Mouse (Mus musculus): ENCODE data around the gene Mobp.
A peak's percentile ranks its signal among the peaks of the same experiment; 100 is the strongest.

Gene Mobp

DNA sequence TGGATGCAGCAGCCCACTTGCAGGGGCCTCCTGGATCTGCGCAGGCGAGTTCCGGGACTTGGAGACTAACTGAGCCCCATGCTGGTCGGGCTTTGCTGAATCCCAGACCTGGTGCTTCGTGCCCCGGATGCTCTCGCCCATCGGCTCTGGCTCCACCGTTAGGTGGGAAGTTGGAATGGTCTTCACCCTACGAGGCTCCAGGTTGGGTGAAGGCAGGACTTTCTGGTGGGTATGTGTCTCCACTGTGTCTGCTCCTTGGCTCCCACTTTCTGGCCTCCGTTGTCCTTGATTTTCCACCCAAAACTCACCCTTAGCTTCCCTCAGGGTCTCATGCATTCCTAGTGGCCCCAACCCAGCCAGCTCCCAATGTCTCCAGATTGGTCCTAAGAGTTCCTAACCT lies 14.1 kb upstream of the Mobp start:
- DNase-seq = no peak

DNA sequence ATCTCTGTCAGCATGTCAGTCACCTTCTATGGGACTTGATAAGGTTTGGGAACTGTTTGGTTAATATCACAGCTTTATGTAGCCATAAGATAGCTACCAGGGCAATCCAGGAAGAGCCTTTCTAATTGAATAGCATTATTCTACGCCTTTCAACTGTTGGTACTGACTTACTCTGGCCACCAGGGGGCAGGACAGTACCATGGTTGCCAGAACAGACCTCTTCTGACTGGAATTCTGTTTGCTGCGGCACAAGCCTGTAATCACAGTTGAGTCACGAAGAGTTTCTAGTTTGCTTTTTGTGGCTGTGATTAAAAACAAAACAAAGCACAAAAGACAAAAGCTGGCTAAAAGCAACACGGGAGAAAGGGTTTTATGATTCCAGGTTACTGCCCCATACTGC lies 8.9 kb upstream of the Mobp start:
- DNase-seq = peak in 1 of 2 experiments; percentile 71

DNA sequence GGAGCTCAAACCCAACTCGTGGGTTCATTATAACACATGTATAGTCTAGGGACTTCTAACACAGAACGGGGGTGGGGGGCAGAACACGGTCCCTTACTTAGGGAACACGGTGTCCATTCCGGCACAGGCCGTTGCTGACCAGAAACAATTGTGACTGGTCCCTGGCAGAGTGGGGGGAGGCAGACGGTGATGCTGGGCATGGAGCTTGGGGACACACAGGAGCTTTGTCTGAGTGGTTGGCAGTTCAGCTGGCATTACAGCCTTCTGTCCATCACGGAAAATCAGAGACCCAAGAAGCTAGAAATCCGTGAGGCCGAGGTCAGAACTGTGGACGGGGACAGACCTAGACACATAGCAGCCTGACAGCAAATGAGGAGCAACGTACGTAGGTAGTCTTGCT lies 5.0 kb upstream of the Mobp start:
- DNase-seq = no peak

DNA sequence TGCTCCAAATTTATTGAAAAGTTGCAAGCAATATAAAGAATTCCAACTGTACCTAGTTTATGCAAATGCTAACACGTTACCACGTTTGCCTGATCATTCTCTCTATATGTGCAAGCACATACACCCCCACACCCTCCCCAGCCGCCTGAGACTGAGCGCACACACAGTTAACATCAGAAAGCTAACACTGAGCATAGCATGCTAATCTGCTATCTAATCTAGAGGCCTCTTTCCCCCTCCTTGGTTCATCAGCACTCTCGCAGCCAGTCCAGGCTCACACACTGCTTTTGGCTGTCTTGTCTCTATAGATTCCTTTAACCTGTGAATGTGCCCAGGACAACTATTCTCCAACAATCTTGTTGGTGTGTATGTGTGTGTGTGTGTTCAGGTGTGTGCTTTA lies 1.6 kb downstream of the Mobp start:
- DNase-seq = no peak

DNA sequence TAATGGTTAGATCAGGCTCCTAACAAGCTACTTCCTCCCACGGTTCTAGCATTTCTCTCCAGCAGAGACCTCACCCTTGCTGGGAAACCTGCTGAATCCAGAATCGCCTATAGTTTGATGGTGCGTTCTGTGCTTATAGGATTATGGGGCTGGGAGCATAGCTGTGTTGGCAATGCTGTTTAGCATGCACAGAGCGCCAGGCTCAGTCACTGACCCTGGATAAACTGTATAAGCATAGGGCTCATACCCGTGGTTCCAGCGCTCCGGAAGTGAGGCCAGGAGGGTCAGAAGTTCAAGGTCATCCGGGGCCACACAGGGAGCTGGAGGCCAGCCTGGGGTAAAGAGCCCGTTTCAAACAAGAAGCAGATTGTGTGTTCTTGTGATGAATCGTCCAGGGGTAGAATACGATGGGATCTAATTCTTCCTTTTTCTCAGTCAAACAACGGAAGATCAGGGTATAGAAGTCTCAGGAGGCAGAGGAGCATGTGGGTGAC lies 2.4 kb downstream of the Mobp start:
- DNase-seq = no peak

DNA sequence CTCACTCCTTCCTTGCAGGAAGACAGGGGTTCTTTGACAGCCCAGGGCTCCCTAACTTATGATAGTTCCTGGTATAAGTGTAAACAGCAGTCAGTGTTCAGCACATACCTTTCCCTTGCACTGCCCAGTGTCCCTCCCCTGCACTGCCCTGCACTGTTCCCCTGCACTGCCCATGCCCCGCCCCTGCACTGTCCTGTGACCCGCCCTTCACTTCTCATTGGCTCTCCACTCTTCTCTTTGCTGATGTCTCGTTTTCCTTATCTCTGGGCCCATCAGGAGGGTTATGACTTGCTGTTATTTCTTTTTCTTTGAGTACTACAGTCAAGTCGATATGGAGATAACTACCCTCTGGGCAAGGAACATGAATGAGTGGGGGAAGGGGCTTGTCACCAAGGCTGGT lies 8.5 kb downstream of the Mobp start:
- no peak for DNase-seq

DNA sequence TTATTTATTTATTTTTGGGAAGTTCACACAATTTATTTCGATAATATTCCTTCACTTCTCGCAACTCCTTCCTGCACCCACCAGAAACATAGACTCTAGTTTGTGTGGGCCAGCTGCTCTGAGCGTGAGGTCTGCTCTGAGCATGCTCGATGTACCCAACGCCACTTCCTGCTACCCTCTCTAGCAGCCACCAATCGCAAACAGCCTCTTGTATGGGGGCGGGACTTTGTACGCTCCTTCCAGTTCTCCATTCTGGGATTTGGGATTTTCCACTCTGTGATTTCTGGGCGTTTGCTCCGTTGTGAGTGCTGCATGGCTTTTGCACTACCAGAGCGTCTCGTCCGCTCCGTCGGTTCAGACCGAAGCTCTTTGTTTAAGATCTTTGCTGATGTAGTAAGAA lies 14.4 kb downstream of the Mobp start:
- DNase-seq = no peak

DNA sequence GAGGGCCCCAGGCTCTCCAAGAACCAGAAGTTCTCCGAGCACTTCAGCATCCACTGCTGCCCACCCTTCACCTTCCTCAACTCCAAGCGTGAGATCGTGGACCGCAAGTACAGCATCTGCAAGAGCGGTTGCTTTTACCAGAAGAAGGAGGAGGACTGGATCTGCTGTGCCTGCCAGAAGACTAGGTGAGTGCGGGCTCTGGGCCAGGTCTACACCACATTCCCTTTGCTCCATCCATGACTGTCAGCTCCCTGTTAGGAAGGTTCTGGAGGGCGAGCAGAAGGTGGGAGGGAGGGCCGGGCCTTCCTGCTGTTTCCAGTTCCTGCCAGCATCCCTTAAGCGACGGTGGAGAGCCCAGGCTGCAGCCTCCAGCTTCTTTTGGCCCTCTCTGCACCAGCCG lies 18.3 kb downstream of the Mobp start:
- DNase-seq = no peak

DNA sequence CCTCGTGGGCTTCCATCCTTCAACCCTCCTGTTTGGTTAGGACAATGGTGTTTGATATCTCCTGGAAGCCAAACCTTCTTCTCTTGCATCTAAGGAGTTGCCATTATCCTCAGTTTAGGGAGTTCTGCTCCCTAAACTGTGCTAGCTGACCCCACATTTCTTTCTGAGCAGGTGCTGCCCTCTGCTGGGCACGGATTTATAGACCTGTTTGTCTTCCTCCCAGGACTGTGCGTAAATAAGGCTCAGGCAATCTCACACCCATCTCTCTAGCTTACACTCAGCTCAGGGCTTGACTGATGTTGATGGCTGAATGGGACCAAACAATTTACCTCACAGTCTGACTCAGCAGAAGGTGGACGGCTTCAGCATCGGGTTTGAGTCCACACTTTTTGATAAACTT lies 21.8 kb downstream of the Mobp start:
- DNase-seq = peak; percentile 16 to 54

DNA sequence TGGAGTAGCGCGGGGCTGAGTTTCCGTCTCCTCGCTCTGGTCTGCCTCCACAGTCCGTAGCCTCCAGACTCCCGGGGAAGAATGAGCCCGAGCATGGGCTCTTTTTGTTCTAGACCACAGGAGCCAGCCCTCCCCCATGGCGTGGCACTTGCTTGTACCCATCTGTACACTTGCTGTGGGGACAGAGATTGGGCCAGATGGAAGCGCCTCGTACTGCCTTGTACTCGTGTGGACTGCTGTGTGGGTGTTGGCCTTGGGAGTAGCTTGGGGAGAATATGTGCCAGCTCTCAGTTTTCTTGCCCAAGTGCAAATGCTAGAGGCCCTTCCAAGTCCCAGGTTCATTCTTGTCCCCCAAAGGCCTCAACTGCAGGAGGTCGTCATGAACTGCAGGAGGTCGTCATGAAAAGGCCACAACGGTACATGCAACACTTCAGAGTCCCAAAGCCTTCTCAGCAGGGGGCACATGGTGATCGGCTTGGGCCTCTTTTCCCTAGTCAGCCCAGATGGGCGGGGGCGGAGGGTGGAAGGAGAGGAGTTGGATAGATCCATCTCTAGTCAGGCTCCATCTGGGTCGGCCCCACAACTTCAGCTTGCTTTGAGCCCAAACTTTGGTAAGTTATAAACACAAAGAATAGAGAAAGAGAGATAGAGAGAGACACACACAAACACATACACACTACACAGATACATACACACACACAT lies 25.1 kb downstream of the Mobp start:
- DNase-seq = no peak

DNA sequence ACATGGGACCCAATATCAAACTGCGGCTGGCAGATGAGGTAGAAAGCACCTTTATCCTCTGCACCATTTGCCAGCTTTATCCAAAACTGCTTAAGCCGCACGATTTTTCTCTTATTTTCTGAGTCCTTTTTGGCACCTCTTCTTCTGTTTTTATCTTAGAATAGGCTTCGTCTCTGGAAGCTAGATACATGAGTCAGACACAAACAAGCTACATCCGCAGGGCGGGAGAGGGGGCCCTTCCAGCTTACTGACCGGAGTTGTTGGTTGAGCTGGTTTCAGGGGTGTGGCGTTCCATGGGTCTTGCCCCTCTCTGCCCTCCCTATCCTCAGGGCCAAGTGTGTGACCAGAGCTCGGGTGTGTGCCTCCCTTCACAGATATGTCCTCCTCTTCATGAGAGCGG lies 29.3 kb downstream of the Mobp start:
- no peak for DNase-seq

DNA sequence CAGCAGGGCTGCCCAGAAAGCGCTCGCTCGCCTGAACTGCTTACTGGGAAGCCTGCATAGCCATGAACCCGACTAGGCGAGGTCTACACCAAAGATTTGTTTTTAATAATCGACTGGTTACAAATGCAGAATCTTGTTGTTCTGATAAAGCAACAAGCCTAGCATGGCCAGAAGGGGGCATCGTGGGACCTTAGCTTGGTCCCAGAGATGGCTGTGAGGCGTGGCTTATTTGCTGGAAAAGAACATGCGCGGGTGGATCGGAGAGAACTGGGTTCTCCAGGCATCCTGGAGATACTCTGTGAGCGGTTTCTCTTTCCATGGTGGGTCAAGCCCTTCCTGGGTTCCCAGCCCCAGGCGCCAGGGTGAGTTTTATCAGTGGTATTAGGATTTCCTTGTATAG lies 35.0 kb downstream of the Mobp start:
- no peak for DNase-seq

DNA sequence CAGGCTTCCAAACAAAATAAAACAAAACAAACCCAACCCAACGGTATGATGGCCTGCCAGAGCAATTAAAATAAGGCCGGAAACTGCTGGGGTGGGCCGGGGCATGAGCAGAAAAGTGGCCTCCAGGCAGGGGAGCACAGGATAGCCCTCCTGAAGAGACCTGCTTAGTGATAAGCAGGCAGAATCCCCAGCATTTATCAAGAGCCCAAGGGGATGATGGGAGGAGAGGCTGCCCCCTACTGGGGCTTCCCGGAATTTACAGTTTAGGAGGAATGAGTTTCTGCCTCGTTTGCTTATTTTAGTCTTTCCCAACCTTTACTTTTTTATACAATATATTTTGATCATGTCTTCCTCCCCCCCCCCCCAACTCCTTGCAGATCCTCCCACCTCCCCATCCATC lies 37.3 kb downstream of the Mobp start:
- DNase-seq = no peak

DNA sequence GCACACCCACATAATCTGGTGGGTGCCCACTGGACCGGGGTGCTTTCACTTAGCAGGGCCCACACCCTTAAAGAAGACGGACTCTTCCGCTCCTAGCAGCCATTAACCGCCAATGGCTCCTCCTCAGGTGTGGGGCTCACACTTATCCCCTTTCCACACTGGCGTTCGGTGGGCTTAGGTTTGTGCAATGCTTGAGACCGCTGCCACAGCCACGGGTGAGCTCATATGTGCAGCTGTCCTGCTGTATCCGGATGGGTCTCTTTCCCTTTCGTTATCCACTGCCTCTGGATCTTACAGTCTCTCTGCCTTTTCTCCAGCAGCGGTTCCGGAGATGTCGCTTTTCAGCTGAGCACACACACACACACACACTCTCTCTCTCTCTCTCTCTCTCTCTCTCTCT lies 41.4 kb downstream of the Mobp start:
- no peak for DNase-seq

DNA sequence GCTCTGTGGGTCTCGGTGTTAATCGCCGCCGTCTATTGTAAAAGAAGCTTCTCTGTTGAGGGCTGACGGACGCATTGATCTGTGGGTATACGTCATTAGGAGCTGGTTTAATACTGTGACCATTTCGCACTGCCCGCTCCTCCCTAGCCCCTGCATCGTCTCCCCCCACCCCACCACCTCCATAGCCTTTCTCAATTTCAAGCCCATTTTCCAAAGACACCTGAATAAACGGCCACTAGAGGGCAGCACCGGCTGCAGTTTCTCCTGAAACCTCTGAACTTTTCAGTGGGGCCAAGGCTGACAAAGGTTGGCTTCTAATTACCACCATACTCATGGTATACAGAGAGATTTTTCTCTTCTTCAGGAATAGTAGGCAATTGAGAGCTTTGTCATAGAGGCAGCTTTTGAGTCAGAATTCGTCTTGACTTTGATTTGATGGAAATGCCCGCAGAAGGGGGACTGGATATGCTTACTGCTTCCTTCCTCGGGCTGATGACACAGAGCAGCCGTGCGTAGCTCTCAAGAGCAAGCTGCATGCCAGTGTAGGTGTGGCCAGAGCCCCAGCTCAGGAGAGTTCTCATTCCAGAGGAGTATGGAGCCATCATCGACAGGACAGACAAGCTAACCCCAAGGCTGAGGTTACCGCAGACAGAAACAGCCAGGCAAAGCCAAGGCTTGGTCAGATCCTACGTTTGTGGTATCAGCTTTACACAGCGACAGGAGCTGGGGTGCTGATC lies 42.0 kb downstream of the Mobp start:
- DNase-seq = peak in 1 of 2 experiments; percentile 70

DNA sequence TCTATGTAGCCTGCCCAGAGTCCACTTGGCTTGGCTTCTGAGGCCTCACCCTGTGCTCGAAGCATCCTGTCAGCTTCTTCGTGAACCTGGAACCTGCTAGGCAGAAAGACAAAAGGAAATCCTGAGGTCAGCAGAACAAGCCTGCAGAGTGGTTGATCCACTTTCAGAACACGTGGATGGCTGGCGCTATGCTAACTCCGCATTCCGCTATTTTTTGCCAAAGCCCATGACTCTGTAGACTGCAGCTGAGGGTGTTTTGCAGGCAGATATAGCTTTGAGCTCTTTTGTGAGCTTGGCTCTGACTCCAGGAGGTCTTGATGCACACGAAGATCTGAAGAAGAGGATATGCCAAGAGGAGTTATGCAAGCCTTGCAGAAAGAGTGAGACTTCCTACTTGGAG lies 43.2 kb downstream of the Mobp start:
- no peak for DNase-seq

DNA sequence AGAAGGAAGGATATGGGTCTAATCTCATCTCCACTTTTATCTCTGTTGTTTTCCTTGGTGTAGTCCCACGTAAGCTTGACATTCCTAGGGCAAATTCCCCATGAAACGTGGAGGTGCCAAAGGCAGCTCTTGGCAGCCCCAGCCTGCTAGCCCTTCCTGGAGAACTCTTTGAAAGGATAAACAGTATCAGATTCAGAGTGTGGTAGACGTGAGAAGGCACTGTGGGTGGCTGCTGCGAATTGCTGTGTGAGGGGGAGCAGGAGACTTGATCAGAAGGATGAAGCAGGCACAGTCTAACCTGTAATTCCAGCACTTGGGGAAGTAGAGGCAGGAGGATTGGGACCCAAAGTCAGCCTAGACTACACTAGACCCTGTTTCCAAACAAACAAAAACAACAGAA lies 51.4 kb downstream of the Mobp start:
- DNase-seq = no peak

DNA sequence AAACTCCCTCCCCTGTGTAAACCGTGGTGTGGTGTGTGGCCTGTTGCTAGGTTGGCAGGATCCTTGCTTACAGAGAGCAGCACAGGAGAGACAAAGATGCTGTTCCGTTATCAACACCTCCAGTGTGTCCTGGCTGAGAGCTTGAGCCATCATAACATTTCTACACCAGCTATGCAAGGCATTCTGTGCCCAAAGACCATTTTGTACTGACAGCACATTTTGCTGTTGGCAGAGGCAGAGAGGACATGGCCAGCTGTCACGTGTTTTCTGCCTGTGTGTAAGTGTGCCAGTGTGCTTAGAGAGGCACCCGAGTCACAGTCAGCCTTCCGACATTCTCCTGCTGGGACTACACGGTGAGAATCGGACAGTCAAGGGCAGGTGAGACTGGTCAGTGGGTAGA lies 52.2 kb downstream of the Mobp start:
- no peak for DNase-seq

DNA sequence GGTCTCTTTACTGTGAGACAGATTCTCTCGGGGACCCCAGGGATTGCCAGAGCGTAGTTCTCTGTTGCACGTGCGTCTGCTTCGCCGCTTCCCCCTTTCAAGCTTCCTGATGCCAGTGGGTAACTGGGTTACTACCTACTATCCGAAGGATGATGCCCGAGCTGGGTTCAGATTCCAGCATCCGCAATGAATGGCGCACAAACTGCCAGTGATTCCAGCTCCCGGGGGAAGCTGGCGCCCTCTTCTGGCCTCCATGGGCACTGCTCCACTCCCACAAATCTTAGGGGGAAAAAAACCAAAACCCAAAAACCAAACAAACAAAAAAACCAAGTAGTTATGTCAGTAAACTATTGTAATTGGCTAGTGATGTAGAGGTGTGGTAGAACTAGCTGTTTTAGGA lies 53.2 kb downstream of the Mobp start:
- no peak for DNase-seq

DNA sequence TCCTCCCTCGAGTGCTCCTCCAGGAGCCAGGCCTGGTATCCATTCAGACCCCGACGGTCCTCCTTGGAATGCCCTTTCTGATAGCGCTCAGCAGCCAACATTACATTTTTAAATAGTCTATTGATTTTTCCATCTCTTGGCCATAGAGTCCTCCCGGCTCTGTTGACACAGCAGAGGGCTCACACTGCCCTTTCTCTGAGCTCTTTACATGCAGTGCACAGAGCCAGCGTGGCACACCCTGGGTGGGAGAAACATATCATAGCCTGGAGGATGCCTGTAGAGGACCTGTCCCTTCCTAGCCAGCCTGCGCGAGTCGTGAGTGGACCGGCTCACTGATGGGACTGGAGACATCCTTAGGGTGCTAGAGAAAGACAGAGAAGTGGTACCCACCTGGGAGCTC lies 54.4 kb downstream of the Mobp start:
- no peak for DNase-seq

DNA sequence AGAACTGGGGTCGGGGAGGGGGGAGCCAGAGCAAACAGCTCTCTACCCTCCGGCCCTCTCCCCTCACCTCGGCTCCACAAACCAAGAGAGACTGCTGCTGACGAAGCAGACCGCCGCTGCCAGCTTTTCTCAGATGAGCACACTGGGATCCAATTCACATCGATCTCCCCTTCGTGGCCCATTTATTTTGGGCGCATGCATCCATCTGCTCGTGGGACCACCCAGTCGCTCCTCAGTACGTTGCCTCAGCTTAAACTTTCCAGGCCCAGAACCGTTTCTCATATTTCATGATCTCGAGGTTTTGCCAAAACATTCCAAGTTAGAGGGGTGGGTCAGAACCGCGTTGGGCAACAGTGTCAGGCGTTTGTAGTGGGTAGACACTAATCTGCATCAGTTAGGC lies 57.4 kb downstream of the Mobp start:
- DNase-seq = no peak

DNA sequence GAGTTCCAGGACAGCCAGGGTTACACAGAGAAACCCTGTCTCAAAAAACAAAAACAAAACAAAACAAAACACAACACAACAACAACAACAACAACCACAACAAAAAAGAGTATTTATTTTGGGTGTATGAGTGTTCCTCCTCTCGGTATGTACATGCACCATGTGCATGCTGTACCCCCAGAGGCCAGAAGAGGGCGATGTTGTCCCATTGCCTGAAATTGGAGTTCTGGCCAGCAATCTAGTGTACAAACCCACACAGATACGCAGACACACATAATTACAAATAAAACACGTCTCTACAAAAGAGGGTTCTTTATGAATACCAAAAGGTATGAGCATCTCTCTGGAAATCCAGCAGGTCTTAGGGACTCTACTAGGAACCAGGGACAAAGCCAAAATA lies 60.6 kb downstream of the Mobp start:
- DNase-seq = no peak

DNA sequence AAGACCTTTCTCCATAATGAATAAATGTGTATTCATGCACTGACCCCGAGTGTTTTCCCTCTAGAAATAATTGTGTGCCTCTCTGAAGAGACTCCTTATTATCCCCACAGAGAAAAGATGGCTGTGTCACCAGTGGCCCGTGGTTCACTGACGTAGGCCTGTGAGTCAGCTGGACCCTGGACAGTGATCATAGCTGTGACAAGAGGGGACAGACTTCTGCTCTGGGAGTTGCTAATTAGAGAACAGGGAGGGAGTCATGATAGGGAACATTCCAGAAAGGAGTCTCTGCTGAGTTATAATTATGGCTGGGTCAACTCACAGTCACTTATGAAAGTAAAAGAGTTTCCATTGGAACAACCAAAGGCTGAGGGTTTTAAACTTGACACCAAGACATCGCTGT lies 61.4 kb downstream of the Mobp start:
- DNase-seq = no peak

DNA sequence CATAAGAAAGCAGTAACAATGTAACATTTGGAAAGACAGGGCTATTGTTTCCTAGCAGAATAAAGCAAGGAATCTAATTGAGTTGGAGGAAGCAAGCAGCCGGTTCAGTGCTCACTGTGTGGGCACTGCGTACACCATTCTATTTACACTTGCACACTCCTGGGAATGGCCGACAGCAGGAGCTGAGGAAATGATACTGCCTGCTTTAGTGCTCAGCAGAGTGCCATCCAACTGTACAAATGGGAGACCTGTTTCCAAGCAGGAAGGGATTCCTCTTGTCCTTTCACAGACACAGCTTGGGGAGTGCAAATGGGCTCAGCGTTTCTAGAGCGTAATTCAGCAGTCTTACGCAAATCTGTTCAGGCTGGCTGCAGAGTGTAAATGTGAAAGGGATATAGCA lies 63.4 kb downstream of the Mobp start:
- DNase-seq = no peak

DNA sequence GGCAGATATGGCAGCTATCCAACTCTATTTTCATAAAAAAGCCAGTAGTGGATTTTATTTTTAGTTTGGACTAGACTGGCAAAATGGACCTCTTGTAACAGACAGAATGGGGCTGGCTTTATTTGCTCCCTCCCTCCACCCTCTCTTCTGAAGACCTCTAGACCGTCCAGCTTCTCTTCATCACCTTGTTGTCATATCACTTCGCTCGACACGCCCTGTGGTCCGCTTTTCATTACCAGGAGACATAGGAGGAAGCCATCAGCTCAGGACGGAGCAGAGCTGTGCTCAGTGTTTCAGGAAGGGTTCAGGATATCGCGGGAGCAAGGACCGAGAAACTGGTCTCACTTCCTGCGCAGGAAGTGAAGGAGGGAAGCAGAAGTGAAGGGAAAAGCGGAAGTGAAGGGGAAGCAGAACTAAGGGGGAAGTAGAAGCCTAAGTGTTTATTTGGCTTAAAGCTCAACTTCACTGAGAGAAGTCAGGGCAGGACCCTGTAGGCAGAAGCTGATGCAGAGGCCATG lies 65.5 kb downstream of the Mobp start:
- DNase-seq = no peak

Measured in spleen, adult 18-20 months (tissue).